Mouse (Mus musculus): ENCODE measurements at regions not wholly inside any gene's neighbourhood (a gene's known extent, or its start where the extent isn't known, plus 50 kb on each side); places are given as distances from the start of the nearest gene placed in this dataset.
A peak's percentile ranks its signal among the peaks of the same experiment; 100 is the strongest.

DNA sequence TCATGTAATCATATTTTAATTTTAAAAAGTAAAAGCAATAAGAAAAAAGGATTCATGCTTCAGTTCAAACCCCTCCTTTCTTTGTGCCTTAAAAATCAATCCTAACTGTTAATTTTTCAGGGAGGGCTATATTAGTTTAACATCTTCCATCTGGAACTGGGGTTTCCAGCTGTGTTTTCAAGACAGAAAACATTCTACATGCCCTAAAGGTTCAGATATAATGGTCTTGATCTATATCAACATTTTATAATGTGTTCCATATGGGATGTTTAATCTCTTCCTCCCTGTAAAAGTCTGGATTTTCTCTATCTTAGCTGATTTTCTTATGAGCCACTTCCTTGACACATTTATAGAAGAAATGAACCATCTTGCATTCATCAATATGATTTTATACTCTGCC, 205.9 kb upstream of the Grm7 start:
- DNase-seq (ENCODE audit: low read depth, low spot score), result no peak

DNA sequence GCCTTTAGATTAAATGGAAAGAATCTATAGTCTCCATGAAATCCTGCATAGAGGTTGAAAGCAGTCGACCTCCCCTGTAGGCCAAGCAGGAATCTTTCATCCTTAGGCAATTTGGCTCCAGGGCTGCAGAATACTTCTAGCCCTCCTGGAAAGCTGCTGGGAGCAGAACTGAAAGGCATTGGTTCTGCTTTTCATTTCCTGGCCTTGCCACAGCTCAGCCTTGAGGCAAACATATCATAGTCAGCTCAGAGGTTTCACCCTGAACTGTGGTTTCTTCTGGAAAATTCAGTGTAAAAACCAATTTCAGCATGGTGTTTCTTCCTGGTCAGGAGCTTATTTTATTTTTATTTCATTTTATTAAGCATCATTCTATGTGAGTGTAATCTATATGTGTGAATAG, 182.0 kb upstream of the Grm7 start:
- no peak for DNase-seq (ENCODE audit: low read depth, low spot score)

- no peak for DNase-seq (ENCODE audit: low read depth, low spot score)
Measured at GRCm38 (mm10) chr6:110467661-110468060, 177.7 kb upstream of the Grm7 start.

GRCm38 (mm10) chr6:110505861-110506260, 139.5 kb upstream of the Grm7 start:
- DNase-seq (ENCODE audit: low read depth, low spot score), result no peak

DNA sequence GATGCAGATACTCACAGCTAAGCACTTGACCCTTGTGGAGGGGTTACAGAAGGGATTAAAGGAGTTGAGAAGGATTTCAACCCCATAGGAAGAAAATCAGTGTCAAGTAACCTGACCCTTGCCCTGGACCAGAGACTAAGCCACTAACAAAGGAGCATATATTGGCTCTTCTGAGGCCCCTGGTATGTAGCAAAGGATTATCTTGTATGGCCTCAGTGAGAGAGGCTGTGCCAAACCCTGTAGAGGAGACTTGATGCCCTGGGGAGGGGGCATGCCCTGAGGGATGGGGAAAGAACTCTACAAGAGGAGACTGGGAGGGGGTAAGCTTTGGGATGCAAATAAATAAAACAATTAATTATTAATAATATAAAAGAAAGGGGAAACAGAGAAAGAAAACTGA, 134.9 kb upstream of the Grm7 start:
- no peak for DNase-seq (ENCODE audit: low read depth, low spot score)

- peak; percentile 26 for DNase-seq (ENCODE audit: low read depth, low spot score)
Measured at GRCm38 (mm10) chr6:110538731-110539191, 106.6 kb upstream of the Grm7 start.

DNA sequence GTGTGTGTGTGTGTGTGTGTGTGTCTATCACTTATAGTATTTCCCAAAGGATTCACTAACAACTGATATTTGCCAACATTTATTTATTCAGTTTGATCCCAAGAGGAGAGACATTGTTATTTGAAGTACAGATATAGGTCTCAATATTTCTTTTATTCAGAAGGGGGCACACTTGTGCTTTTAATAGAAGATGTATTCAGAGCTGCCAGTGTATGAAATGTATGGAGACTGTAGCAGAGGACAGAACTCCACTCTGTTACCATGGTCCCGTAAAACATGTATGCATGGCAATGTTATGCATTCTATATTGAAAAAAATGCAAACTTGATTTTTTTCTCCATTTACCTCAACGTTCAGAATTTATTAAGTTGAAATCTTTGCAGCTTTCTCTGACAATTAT, 99.8 kb upstream of the Grm7 start:
- DNase-seq (ENCODE audit: low read depth, low spot score), result no peak

- DNase-seq (ENCODE audit: low read depth, low spot score), result no peak
Measured at GRCm38 (mm10) chr6:110554847-110555246, 90.5 kb upstream of the Grm7 start.

DNA sequence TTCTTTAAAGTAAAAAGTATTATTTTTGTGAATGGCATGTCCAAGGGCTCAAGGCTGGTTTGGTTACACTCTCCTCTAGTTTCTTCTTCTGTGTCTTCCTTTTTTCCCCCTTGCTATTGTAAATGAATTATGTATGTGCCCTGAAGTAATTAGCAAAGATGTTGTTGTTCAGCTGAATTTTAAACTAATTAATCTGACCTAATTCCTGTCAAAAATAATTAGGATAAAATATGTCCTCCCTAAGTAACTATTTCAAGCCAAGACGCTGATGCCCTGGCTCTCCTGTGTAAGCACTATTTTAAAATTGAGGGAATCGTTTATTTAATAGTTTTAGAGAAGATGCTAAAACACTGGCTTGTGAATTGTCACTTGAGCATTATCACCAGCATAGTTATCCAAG, 85.7 kb upstream of the Grm7 start:
- no peak for DNase-seq (ENCODE audit: low read depth, low spot score)

GRCm38 (mm10) chr6:110560426-110560825, 85.0 kb upstream of the Grm7 start:
- no peak for DNase-seq (ENCODE audit: low read depth, low spot score)

- no peak for DNase-seq (ENCODE audit: low read depth, low spot score)
Measured at GRCm38 (mm10) chr6:110577216-110577615, 68.2 kb upstream of the Grm7 start.

Measured in brain, embryonic 18.5 days (tissue).